Mouse (Mus musculus) right cerebral cortex, postnatal 4 days (tissue): ENCODE data around the gene Prom1.
"Not testable (repeated sequence)": the region's sequence is repeated elsewhere in the genome, so short reads cannot be mapped to it uniquely, and the experiment has no call there.

Experiments
- DNase-seq: peaks from one replicate; pipeline ENCODE4 v3.0.0-alpha.2; 2022

The Prom1 gene

DNA sequence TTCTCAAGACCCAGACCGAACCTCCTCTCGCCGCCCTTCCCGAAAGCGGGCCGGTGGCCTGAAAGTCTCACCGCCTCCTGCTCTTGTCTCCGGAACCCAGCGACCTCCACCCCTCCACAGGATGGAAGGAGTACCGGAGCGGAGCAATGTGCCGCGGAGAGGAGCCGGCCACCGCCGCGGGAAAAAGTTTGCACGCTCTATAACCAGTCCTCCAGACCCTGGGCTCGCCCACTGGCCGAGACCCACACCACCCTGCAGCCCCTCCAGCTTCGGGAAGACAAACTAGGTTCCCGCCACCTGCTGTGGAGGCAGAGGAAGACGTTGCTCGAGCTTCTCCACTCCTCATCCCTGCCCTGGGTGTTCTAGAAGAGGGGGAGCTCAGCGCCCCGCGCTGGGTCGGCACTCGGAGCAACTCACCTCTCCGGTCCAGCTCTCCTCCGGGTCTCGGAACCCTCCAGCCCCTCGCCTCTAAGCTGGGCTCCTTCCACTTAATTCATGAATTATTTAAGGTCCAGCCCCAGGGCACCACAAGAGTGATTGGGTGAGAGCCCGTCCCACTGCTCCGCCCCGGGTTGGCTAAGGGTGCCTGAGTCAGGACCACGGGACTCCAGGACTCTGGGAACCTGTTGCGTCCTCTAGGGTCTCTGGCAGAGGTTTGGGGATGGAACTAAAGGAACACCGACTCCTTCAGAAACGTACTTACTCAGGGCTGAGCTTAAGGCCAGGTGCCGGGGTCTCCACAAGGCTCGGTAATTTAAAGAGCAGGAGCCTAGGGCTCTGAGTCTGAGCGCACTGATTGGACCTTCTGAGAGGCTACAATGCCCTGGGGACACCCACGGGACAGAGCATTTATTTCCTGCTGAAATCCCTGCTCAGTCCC, at the start of gene Prom1:
Prom1 (minus strand) TSS at position 802 of the 880 bp plus-strand sequence.
- peak; percentile 15 for DNase-seq

- no peak for DNase-seq
Measured at GRCm38 (mm10) chr5:44147732-44148131, 45.9 kb upstream of the Prom1 start.

DNA sequence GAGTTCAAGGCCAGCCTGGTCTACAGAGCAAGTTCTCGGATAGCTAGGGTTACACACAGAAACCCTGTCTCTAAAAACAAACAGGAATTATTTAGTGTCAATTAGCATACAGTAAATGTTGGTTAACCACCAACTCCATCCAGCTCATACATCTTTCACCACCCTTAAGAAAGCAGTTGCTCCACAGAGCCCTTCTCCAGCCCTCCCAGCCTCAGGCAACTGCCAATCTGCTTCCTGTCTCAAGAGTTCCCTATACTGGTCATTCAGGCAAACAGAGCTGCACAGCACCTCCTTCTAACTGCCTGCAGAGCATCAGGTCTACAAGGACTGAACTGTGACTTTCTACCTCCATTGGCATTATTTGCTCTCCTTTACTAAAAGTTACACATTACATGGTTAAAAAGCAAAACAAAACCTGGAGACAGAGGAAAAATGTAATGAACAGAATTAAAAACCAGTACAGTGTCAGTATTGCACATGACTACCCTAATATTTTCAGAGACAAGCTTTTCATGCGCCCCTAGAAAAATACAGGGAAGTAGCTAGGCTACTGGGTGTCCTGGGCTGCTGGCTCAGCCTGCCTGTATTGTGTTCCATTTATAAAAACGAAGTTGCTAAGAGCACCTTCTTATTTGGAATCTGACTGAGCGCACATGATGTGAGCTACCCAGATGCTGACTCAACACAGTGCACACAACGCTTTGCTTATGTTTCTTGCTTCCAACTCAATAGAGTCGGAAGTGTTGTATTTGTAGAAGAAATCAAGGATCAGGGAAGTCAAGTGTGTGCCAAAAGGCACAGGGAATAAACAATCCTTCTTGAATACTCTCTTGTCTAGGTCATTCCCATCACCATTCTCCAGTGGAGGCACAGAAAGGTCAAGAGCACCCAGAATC, 44.9 kb upstream of the Prom1 start:
- no peak for DNase-seq

DNA sequence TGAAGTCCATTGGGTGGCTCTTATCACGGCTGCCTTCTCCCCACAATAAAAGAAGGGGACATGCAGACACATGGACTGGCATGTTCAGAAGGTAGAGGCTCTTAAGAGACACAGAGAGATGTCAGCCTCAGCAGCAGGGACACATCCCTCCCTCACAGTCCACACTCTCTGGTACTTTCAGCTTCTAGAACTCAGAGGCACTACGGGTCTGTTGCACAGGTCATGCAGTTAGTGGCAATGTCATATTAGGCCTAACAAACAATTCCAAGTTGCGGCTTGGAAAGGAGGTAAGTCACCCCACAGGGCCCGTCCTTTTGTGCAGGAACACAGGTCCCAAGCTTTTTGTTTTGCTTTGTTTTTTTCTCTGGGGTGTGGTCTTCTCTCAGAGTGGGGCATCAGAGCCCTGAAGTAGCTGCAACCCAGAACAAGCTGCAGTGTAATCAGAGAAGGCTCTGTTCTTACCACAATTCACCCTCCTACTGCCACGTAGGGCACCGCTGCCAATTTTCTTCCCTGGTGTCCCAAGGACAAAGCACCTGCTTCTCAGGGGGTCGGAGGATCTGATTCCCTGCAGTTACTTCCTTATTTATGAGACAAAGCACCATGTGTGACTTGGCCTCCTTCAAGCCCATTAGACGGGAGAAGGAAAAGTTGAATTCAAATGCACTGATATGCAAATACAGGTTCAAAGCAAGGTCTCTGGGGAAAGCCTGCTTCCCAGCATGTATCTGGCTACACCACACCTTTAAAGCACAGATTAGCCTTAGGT, 41.8 kb upstream of the Prom1 start:
- no peak for DNase-seq

GRCm38 (mm10) chr5:44127487-44127886, 25.7 kb upstream of the Prom1 start:
- DNase-seq = no peak

GRCm38 (mm10) chr5:44126574-44126973, 24.7 kb upstream of the Prom1 start:
- not testable (repeated sequence) for DNase-seq

DNA sequence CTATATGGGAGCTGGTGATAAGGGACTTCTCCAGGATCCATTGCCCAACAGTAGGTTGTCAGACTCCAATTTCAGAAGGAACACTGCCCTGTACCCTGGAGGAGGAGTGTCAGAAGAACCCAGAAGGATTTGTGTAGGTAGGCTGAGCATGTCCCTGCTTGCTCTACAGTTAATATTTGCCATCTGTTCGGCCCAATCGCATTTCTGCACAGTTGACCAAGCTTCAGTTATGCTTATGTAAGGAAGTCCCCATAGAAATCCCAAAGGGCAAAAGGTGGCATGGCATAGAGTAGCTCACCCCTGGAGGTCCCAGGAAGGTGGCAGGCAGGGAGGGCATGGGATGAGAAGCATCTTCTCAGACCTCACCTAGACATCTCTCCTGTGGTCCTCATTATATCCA, 19.6 kb upstream of the Prom1 start:
- no peak for DNase-seq

- DNase-seq = no peak
Measured at GRCm38 (mm10) chr5:44113138-44113537, 11.3 kb upstream of the Prom1 start.

GRCm38 (mm10) chr5:44109121-44109520, 7.3 kb upstream of the Prom1 start:
- no peak for DNase-seq

GRCm38 (mm10) chr5:44108125-44108524, 6.3 kb upstream of the Prom1 start:
- no peak for DNase-seq

- DNase-seq = no peak
Measured at GRCm38 (mm10) chr5:44105192-44105591, 3.4 kb upstream of the Prom1 start.

GRCm38 (mm10) chr5:44104686-44105085, 2.9 kb upstream of the Prom1 start:
- DNase-seq = no peak

- no peak for DNase-seq
Measured at GRCm38 (mm10) chr5:44104120-44104519, 2.3 kb upstream of the Prom1 start.

DNA sequence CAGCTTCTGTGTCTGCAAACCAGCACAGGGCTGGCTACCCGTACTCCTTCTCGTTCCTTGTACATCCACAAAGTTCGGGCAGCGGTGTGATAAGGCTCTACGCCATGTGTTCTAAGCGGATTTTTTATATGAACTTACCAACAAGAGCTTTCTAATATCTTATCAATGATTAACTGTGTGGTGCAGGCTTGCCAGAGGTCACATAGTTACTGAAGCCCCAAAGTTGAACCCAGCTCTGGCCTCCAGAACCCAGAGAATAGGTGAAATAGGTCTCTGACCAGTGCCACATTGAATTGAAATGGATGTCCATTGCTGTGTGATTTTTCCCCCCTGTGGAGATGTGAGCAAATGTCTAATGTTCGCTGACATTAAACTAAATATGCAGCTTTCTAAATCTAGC, 1.3 kb upstream of the Prom1 start:
- no peak for DNase-seq

DNA sequence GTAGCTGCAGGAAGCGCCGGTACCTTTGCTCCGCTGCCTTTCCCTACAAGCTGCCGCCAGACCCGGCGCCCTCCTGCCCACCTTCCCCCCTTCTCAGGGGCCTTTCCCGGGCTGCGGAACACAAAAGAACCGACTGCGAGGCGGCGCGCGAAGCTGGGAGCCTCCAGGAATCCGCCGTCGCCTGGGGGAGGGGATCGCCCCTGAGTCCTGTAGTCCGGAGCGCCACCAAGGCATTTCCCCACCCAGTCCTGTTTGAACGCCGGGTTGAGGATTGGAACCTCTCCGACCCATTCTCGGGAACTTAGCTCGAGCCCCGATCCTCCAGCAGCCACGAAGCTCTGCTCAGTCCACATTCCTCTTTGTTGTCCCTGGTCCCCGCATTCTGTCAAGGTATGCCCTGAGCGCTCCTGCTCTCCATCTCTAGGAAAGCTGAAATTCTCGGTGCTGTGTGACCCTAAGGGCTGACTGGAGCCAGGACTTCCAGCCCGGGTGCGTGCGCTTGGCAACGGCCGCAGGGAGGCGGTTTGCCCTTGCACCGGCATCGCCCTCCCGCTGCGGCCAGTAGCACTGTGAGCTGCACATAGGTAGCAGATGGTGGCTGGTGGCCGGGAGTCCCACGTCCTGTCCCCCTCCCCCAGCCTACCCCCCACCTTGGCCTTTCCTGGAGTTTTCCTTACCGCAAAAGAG, 1.1 kb downstream of the Prom1 start:
- DNase-seq = peak; percentile 55

DNA sequence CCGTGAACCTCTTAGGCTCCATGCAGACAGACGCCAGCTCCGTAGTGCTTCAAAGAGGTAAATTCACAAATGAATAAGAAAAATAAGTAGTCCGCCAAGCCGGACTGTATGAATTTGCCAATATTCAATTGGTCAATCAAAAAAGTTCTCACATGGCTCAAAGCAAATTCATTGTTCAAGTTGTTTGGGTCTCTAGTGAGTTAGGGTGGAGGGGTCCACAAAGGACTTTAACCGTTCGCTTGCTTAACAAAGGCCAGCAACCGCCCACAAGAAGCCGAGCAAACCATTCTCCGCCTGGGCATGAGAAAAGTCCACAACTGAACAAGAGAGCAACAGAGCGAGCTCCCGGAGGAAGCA, 1.7 kb downstream of the Prom1 start:
- no peak for DNase-seq

GRCm38 (mm10) chr5:44096996-44097395, 4.8 kb downstream of the Prom1 start:
- no peak for DNase-seq

- DNase-seq = no peak
Measured at GRCm38 (mm10) chr5:44096106-44096505, 5.7 kb downstream of the Prom1 start.

DNA sequence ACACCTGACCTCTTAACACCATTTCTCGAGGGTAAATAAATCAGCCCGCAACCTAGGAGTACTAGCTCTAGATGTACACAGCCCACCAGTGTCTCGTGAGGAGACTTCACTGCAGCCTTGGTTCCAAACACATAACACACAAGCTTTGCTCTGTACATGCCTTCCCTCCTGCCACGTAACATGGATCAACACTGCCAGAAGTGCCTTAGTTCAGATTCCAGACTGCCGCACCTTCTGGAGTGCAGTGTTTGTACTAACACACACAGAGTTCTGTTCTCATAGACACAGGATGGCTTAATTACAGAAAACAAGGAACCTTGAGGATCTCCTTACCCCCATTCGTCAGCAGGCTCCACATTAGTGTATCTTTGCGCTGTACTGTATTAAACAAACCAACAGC, 6.1 kb downstream of the Prom1 start:
- no peak for DNase-seq

GRCm38 (mm10) chr5:44087034-44087433, 14.8 kb downstream of the Prom1 start:
- no peak for DNase-seq

GRCm38 (mm10) chr5:44085871-44086270, 16.0 kb downstream of the Prom1 start:
- DNase-seq = no peak

DNA sequence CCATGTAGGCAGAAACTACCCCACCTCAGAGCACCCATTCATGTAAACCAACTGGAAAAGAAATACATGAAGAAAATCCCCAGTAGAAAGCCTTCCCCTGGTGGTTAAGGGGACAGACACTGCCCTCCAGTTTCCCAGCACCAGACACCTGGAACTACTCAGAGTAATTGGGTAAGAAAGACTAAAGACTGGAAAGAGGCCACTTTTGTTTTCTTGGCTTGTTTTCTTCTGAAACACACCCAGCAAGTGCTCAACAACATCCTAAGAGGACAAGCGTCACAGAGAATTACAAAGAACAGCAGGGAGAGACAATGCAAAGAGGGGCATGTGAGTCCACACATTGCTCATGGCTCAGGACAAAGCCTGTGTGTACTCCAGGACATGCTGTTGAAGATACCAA, 20.7 kb downstream of the Prom1 start:
- no peak for DNase-seq
